Comparison of ENCODE assay signal across 8 mouse cellular contexts in the genomic region with DNA sequence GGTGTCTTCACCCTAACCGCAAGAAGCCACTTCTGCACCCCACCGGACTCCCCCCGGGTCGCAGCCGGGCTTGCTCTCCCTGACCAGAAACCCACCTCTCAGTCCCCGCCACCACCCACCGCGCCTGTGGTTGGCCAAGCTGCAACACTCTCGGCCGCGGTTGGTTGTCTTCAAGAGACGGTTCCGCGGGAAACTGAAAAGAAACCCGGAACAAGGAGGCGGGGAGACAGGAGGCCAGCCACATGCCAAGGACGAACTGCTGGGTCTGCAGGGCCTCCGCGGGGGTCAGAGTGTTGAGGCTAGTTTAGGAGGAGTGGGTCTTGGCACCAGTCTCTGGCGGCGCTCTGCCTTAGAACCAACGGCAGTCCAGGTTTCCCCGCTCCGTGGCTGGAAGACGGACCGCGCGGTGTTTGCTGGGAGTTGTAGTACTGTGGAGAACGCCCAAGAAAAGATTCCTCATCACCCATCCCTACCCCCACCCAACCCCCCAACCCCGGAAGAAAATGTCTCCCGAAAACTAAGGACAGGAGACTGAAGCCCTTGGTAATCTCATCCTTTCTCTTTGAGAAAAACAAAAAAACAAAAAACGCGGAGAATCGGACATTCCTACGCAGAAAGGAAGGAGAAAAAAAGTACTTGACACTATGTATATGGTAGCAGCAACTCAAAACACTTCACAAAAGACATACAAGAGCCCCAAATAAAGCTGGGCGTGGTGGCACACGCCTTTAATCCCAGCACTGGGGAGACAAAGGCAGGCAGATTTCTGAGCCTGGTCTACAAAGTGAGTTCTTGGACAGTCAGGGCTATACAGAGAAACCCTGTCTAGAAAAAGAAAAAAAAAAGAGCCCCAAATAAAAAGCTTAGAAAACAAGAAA. TPM values are rescaled to one million over a fixed set of nuclear protein-coding genes. Genes with fewer than 3 reads are reported as not detected.
DNase-seq lines count a peak whose midpoint lies in the region; ATAC-seq and TF ChIP-seq lines count a peak whose summit lies in the region.

A gene (minus strand): TSS at position 346 of the 878 bp plus-strand sequence.

- WGBS in forebrain, embryonic 12.5 days, result under 1% methylated on average over 37 of the region's 37 CpGs
- WGBS in heart, embryonic 16.5 days, result under 1% methylated on average over 37 of the region's 37 CpGs
- 1% methylated on average over 37 of the region's 37 CpGs for WGBS in liver, embryonic 15.5 days (ENCODE audit: insufficient replicate concordance)
- WGBS in neural tube, embryonic 11.5 days, result under 1% methylated on average over 37 of the region's 37 CpGs
- WGBS in stomach, postnatal 0 days, result under 1% methylated on average over 37 of the region's 37 CpGs

- no peak for TF ChIP-seq CTCF in stomach, postnatal 0 days (IDR thresholded peaks at IDR 0.05; ENCODE audit: low read depth)

- H3K27me3 ChIP-seq in forebrain, embryonic 12.5 days, result no peaks in the 10 kb centered on the region
- H3K27me3 ChIP-seq in heart, embryonic 16.5 days (ENCODE audit: control insufficient read depth, insufficient read depth, low read length), result no peaks in the 10 kb centered on the region
- H3K27me3 ChIP-seq in liver, embryonic 15.5 days, result no peaks in the 10 kb centered on the region
- no peaks in the 10 kb centered on the region for H3K27me3 ChIP-seq in neural tube, embryonic 11.5 days (ENCODE audit: control insufficient read depth, insufficient read depth, low read length)
- no peaks in the 10 kb centered on the region for H3K27me3 ChIP-seq in stomach, postnatal 0 days (ENCODE audit: control insufficient read depth, insufficient read depth, low read length)

- TF ChIP-seq EP300 in stomach, postnatal 0 days (optimal IDR thresholded peaks at IDR 0.05), result no peak

- peak within 1 kb of the TSS; percentile 70 for H3K4me3 ChIP-seq in forebrain, embryonic 12.5 days (replicated peaks)
- H3K4me3 ChIP-seq in heart, embryonic 16.5 days (ENCODE audit: low read length), result peak within 1 kb of the TSS; percentile 88
- H3K4me3 ChIP-seq in liver, embryonic 15.5 days (replicated peaks), result peak within 1 kb of the TSS; percentile 80
- H3K4me3 ChIP-seq in neural tube, embryonic 11.5 days (ENCODE audit: low read depth, low read length), result peak within 1 kb of the TSS; percentile 68
- peak within 1 kb of the TSS; percentile 63 for H3K4me3 ChIP-seq in stomach, postnatal 0 days (ENCODE audit: low read depth, low read length)

- peaks cover 14% of the 10 kb centered on the region for H3K4me1 ChIP-seq in forebrain, embryonic 12.5 days
- peaks cover 8% of the 10 kb centered on the region for H3K4me1 ChIP-seq in heart, embryonic 16.5 days (ENCODE audit: control insufficient read depth, insufficient read depth, low read length)
- H3K4me1 ChIP-seq in liver, embryonic 15.5 days (replicated peaks), result peaks cover 18% of the 10 kb centered on the region
- peaks cover 3% of the 10 kb centered on the region; the same call in 1 of the 2 replicates for H3K4me1 ChIP-seq in neural tube, embryonic 11.5 days (ENCODE audit: control insufficient read depth, insufficient read depth, low read length)
- no peaks in the 10 kb centered on the region for H3K4me1 ChIP-seq in stomach, postnatal 0 days (replicated peaks; ENCODE audit: control insufficient read depth, insufficient read depth)

- H3K36me3 ChIP-seq in forebrain, embryonic 12.5 days (replicated peaks), result peaks cover 6% of the 10 kb centered on the region; the same call in 1 of the 2 replicates
- H3K36me3 ChIP-seq in heart, embryonic 16.5 days (ENCODE audit: control insufficient read depth, insufficient read depth), result 0 out of 2 replicates have a peak, but pooled peaks cover 3% of the 10 kb centered on the region
- H3K36me3 ChIP-seq in liver, embryonic 15.5 days (replicated peaks), result peaks cover 19% of the 10 kb centered on the region; the same call in 1 of the 2 replicates
- H3K36me3 ChIP-seq in neural tube, embryonic 11.5 days (ENCODE audit: control insufficient read depth, insufficient read depth, low read length), result no peaks in the 10 kb centered on the region
- no peaks in the 10 kb centered on the region for H3K36me3 ChIP-seq in stomach, postnatal 0 days (ENCODE audit: control insufficient read depth, insufficient read depth, low read length)

- H3K9ac ChIP-seq in forebrain, embryonic 12.5 days, result peak within 1 kb of the TSS; percentile 75
- peak within 1 kb of the TSS; percentile 77 for H3K9ac ChIP-seq in heart, embryonic 16.5 days (ENCODE audit: low read length)
- peak within 1 kb of the TSS; percentile 88 for H3K9ac ChIP-seq in liver, embryonic 15.5 days
- H3K9ac ChIP-seq in neural tube, embryonic 11.5 days (ENCODE audit: low read length), result peak within 1 kb of the TSS; percentile 69
- peak within 1 kb of the TSS; percentile 63 for H3K9ac ChIP-seq in stomach, postnatal 0 days (ENCODE audit: low read length)

- H3K27ac ChIP-seq in forebrain, embryonic 12.5 days, result peak within 1 kb of the TSS; percentile 61; the same call in 1 of the 2 replicates
- peak within 1 kb of the TSS; percentile 39; the same call in 1 of the 2 replicates for H3K27ac ChIP-seq in heart, embryonic 16.5 days (ENCODE audit: low read length)
- H3K27ac ChIP-seq in liver, embryonic 15.5 days (replicated peaks), result peak within 1 kb of the TSS; percentile 73
- no peak within 1 kb of the TSS for H3K27ac ChIP-seq in neural tube, embryonic 11.5 days (ENCODE audit: low read depth, low read length)
- H3K27ac ChIP-seq in stomach, postnatal 0 days (replicated peaks), result no peak within 1 kb of the TSS

- H3K9me3 ChIP-seq in forebrain, embryonic 12.5 days, result no peaks in the 10 kb centered on the region
- H3K9me3 ChIP-seq in heart, embryonic 16.5 days (replicated peaks; ENCODE audit: control insufficient read depth, low read length), result no peaks in the 10 kb centered on the region
- no peaks in the 10 kb centered on the region for H3K9me3 ChIP-seq in liver, embryonic 15.5 days (replicated peaks)
- no peaks in the 10 kb centered on the region for H3K9me3 ChIP-seq in neural tube, embryonic 11.5 days (ENCODE audit: control insufficient read depth, low read length)
- no peaks in the 10 kb centered on the region for H3K9me3 ChIP-seq in stomach, postnatal 0 days (ENCODE audit: control insufficient read depth, low read length)

- peak within 1 kb of the TSS; percentile 85 for H3K4me2 ChIP-seq in forebrain, embryonic 12.5 days
- H3K4me2 ChIP-seq in heart, embryonic 16.5 days (ENCODE audit: low read depth, low read length), result peak within 1 kb of the TSS; percentile 66
- peak within 1 kb of the TSS; percentile 90 for H3K4me2 ChIP-seq in liver, embryonic 15.5 days
- H3K4me2 ChIP-seq in neural tube, embryonic 11.5 days (ENCODE audit: low read depth), result peak within 1 kb of the TSS; percentile 77
- peak within 1 kb of the TSS; percentile 77 for H3K4me2 ChIP-seq in stomach, postnatal 0 days (replicated peaks; ENCODE audit: low read depth)

- DNase-seq in ES-CJ7 (ENCODE audit: low read depth, low spot score), result peak; percentile 87
- peak; percentile 76 for DNase-seq in c-Kit-positive CD71-positive TER-119-positive erythroid progenitor cells, embryonic 14.5 days (ENCODE audit: low spot score)
- DNase-seq in kidney, postnatal 36 days, result peak; percentile 88 to 92
- peak; percentile 87 for DNase-seq in neural tube, embryonic 11.5 days (ENCODE audit: low spot score)
- DNase-seq in stomach, postnatal 0 days (ENCODE audit: low spot score), result peak; percentile 82

- peak; percentile 95 for ATAC-seq in forebrain, embryonic 12.5 days (ENCODE audit: low FRiP score)
- peak; percentile 89 for ATAC-seq in heart, embryonic 16.5 days (replicated peaks; ENCODE audit: extremely low read depth, insufficient read depth, low FRiP score)
- peak; percentile 84 for ATAC-seq in liver, embryonic 15.5 days (ENCODE audit: insufficient read depth)
- ATAC-seq in neural tube, embryonic 11.5 days (ENCODE audit: insufficient read depth, low FRiP score, low TSS enrichment), result peak; percentile 92
- peak; percentile 87 for ATAC-seq in stomach, postnatal 0 days (ENCODE audit: low FRiP score, low TSS enrichment)

RNA-seq across cellular contexts. Expression of the gene that starts here (rescaled TPM):
- 21.6 and 26.7 TPM in 2 replicates for polyA plus RNA-seq in forebrain, embryonic 12.5 days (2016; fragmentation: Nextera tagmentation; extraction: Ambion mirVana)
- polyA plus RNA-seq in heart, embryonic 16.5 days (2015; fragmentation: Nextera tagmentation; extraction: Ambion mirVana), result 12.9 and 13.0 TPM in 2 replicates
- 10.4 TPM in 2 replicates for polyA plus RNA-seq in liver, embryonic 15.5 days (2015; fragmentation: Nextera tagmentation; extraction: Ambion mirVana)
- 17.3 and 19.3 TPM in 2 replicates for polyA plus RNA-seq in neural tube, embryonic 11.5 days (2014; fragmentation: Nextera tagmentation; extraction: Ambion mirVana)
- polyA plus RNA-seq in stomach, postnatal 0 days (2015; fragmentation: Nextera tagmentation; extraction: Ambion mirVana), result 7.0 and 7.7 TPM in 2 replicates

Comparison
In these comparisons a context has a peak if more than half of its experiments do, and no peak if none do; other contexts are left out.
1. H3K27ac ChIP-seq: peak in forebrain, embryonic 12.5 days (single experiment), heart, embryonic 16.5 days (single experiment) and liver, embryonic 15.5 days (single experiment); none in neural tube, embryonic 11.5 days (single experiment) and stomach, postnatal 0 days (single experiment).
2. Peak in every context shown above with its lines, with median percentiles within 50 percentile points of each other: DNase-seq, ATAC-seq, H3K4me2 ChIP-seq, H3K4me3 ChIP-seq and H3K9ac ChIP-seq.